Mouse (Mus musculus) liver, embryonic 14.5 days (tissue): ENCODE results near the gene Irx3. TPM values are rescaled to one million over a fixed set of nuclear protein-coding genes. Genes with fewer than 3 reads are reported as not detected.

ENCODE experiments used
- ATAC-seq: fragments of 200-750 bp; cut with Nextera tagmentation; 2 replicates; pipeline ENCODE4 v1.8.0; 2017; ENCODE audit warnings: moderate number of reproducible peaks, mild to moderate bottlenecking, moderate library complexity; ENCODE audit not compliant: insufficient read depth
- DNase-seq, 3 experiments: peaks; one replicate each; pipeline ENCODE4 v3.0.0-alpha.2; 2012 to 2013; ENCODE audit warnings: low read depth in 3 of 3, low spot score in 3 of 3
- H3K27ac ChIP-seq: fragments of 300-500 bp; sonication (generic); 2 replicates; pipeline ENCODE4 v1.5.1; 2014; ENCODE audit warnings: moderate library complexity, mild to moderate bottlenecking, control low read depth, inconsistent platforms
- H3K27me3 ChIP-seq: fragments of 300-500 bp; sonication (generic); 2 replicates; pipeline ENCODE4 v1.6.1; 2014; ENCODE audit warnings: mild to moderate bottlenecking, low read length, moderate library complexity; ENCODE audit not compliant: control insufficient read depth, insufficient read depth
- H3K36me3 ChIP-seq: fragments of 300-500 bp; sonication (generic); replicated peaks from 2 replicates; pipeline ENCODE4 v1.6.1; 2014; ENCODE audit warnings: low read depth; ENCODE audit not compliant: control insufficient read depth, insufficient read depth
- H3K4me1 ChIP-seq, 2 experiments: fragments of 200-500 bp in 1 of 2; fragments of 300-500 bp in 1 of 2; sonication (generic) in 1 of 2; replicated peaks; 2 replicates each; pipeline ENCODE4 v1.6.1; 2012 to 2014; ENCODE audit warnings: antibody characterized with exemption in 1 of 2, inconsistent platforms in 1 of 2, low read length in 1 of 2; ENCODE audit not compliant: control insufficient read depth in 2 of 2, insufficient read depth in 2 of 2
- H3K4me2 ChIP-seq: fragments of 300-500 bp; sonication (generic); 2 replicates; pipeline ENCODE4 v1.6.1; 2014; ENCODE audit warnings: low read depth, mild to moderate bottlenecking, control low read depth, moderate library complexity
- H3K4me3 ChIP-seq, 2 experiments: fragments of 200-500 bp in 1 of 2; fragments of 300-500 bp in 1 of 2; sonication (generic) in 1 of 2; 2 replicates each; pipeline ENCODE4 v1.5.1; 2012 to 2014; ENCODE audit warnings: low read depth in 2 of 2, low read length in 2 of 2, mild to moderate bottlenecking in 2 of 2, control low read depth in 1 of 2, inconsistent platforms in 1 of 2, moderate library complexity in 1 of 2; ENCODE audit not compliant: insufficient read depth in 1 of 2
- H3K9ac ChIP-seq: fragments of 300-500 bp; sonication (generic); replicated peaks from 2 replicates; pipeline ENCODE4 v1.6.1; 2014; ENCODE audit warnings: mild to moderate bottlenecking, control low read depth, moderate library complexity
- H3K9me3 ChIP-seq: fragments of 300-500 bp; sonication (generic); 2 replicates; pipeline ENCODE4 v1.6.1; 2016; ENCODE audit warnings: low read length, mixed read lengths; ENCODE audit not compliant: control insufficient read depth
- CTCF ChIP-seq: IDR thresholded peaks from 2 replicates; pipeline ENCODE4 v1.5.1; 2016; ENCODE audit warnings: antibody characterized with exemption, low read depth, control low read depth
- EP300 ChIP-seq: IDR thresholded peaks from 2 replicates; pipeline ENCODE4 v1.6.1; 2016; ENCODE audit warnings: antibody characterized with exemption, low read depth
- WGBS: fragments of 180-500 bp; shearing (Covaris S2); extraction: QIAGEN DNeasy Blood & Tissue Kit; methylation state at CpG from one replicate; pipeline ENCODE4 v1.1.7; 2014; ENCODE audit not compliant: insufficient replicate concordance; 5-methylcytosine and 5-hydroxymethylcytosine counted together
- polyA plus RNA-seq, 2 experiments: library from polyadenylated mRNA; depleted of rRNA in 1 of 2; stranded (reverse) in 1 of 2; unstranded in 1 of 2; fragments of >200 nt; fragmentation: Nextera tagmentation in 1 of 2; extraction: Ambion mirVana in 1 of 2; gene quantifications; 2 replicates each; pipeline versions ENCODE4 v1.2.1 to v1.2.3; 2012 to 2014

Irx3 gene
- polyA plus RNA-seq, 2 experiments, result 0.03 to 0.04 TPM

DNA sequence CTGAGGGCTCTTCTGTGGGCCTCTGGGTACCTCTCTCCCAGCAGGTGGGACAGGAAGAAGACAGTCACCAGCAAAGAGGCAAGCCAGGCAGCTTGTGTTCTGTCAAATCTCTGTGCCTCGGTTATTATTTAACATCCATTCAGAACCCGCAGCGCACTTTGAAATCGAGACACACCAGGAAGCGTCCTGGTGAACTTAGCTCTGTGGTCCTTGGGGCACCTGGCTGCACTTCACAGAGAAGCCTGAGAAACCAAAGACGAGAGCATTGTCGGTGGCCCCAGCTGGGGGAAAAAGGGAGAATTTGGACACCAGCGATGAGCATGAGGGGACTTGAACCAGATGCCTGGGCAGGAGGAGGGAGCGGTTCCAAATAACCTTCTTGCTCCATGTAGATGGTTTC lies 46.8 kb downstream of the Irx3 start:
- WGBS, result 76% methylated on average over 9 of the region's 9 CpGs
- Histone ChIP-seq H3K4me2 (no peak overlapping the region), H3K4me3 (no peak overlapping the region), H3K9ac (no peak overlapping the region), H3K36me3 (no peaks in the 10 kb centered on the region), H3K27me3 (no peaks in the 10 kb centered on the region), H3K4me1 (no peaks in the 10 kb centered on the region), H3K27ac (no peak overlapping the region), H3K9me3 (no peaks in the 10 kb centered on the region)
- TF ChIP-seq CTCF (no peak), EP300 (no peak)
- no peak for DNase-seq
- ATAC-seq, result no peak

- Histone ChIP-seq H3K9me3 (no peaks in the 10 kb centered on the region), H3K4me1 (no peaks in the 10 kb centered on the region; a peak in 1 of 4 replicates), H3K27ac (no peak overlapping the region), H3K4me3 (no peak overlapping the region), H3K4me2 (no peak overlapping the region), H3K9ac (no peak overlapping the region), H3K27me3 (no peaks in the 10 kb centered on the region), H3K36me3 (no peaks in the 10 kb centered on the region)
- ATAC-seq (no peak), DNase-seq (no peak)
- WGBS, result 73% methylated on average over 7 of the region's 7 CpGs
- TF ChIP-seq CTCF, result no peak
- TF ChIP-seq EP300, result no peak
Measured at GRCm38 (mm10) chr8:91750794-91751125, 51.1 kb downstream of the Irx3 start.

DNA sequence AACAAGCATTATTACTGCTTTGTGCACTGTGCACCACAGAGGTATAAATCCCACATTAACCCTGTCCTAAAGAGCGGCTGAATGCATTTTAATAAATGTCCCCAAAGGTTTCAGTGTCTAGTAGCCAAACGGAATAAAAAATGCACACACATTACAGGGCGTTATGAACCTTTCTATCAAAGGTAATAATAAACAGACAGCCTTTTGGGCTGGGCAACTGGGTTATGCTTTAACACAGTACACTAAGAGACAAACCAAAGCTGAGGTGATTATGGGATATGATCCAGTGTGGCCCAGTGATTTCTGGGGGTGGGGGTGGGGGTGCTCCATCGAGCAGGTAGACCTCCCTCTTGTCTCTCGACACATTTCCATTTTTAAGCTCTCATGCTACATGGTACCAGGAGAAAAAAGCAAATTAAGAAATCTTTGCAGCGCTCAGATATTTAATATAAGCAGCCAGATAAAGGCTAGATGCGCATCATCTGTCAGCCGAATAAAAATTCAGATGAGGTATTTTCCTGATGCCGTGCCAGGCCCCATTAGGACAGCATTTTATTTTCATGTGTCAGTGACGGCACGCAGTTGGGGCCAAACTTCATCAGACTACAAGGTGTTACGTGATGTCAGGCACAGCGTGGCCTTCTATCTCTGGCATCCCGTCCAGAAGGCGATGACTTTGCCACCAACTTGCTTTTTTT lies 51.6 kb downstream of the Irx3 start:
- H3K4me1 ChIP-seq, result no peaks in the 10 kb centered on the region; a peak in 1 of 4 replicates
- H3K9me3 ChIP-seq, result no peaks in the 10 kb centered on the region
- H3K4me2 ChIP-seq, result no peak overlapping the region
- no peak overlapping the region for H3K9ac ChIP-seq
- TF ChIP-seq EP300 (no peak), CTCF (no peak)
- H3K4me3 ChIP-seq, result no peak overlapping the region
- 76% methylated on average over 15 of the region's 15 CpGs for WGBS
- ATAC-seq, result no peak
- H3K36me3 ChIP-seq, result no peaks in the 10 kb centered on the region
- no peaks in the 10 kb centered on the region for H3K27me3 ChIP-seq
- no peak for DNase-seq
- no peak overlapping the region for H3K27ac ChIP-seq

DNA sequence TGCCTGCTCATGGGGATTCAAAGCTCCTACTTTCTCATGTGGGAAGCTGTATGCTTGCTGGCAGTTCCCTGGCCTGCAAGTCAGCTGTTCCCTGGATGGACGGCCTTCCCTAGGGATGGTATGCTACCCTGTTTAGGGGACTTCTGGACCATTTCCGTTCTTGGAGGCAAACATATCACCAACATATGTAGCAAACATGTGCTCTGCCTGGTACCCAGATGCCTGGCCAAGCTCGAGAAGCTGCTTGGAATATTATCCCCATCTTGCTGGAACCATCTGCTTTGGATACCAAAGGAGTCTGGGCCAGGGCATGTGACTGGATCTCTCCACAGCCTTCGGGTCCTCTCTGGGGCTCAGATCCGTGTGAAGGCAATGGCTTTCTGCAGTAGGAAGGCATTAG lies 52.5 kb downstream of the Irx3 start:
- TF ChIP-seq CTCF (no peak), EP300 (no peak)
- Histone ChIP-seq H3K27ac (no peak overlapping the region), H3K4me3 (no peak overlapping the region), H3K4me2 (no peak overlapping the region), H3K36me3 (no peaks in the 10 kb centered on the region), H3K4me1 (no peaks in the 10 kb centered on the region; a peak in 1 of 4 replicates), H3K9me3 (no peaks in the 10 kb centered on the region), H3K27me3 (no peaks in the 10 kb centered on the region), H3K9ac (no peak overlapping the region)
- no peak for ATAC-seq
- 52% methylated on average over 5 of the region's 5 CpGs for WGBS
- no peak for DNase-seq
